Mouse (Mus musculus): ENCODE data around the gene Map3k4. TPM values are rescaled to one million over a fixed set of nuclear protein-coding genes. Genes with fewer than 3 reads are reported as not detected.

Gene Map3k4
- total and polyA plus RNA-seq, 3 experiments: 12.7 to 22.6 (median 20.9) TPM

DNA sequence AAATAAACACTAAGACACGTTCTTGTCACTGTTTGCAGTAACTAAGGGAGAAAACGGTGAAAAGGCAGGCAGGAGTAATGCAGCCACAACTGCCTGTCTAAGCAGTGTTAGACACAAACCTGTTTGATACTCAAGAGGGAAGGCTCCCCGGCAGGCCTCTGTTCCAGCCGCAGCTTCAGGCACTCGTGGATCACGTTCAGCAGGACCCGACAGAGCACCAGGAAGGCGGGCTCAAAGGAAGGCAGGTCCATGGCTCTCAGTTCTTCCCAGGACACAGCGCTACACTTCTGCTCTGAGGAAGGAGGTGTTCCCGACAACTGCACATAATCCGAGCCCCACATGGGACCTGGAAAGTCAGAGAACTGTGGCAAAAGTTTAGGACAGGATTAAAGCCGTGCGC, 54.8 kb downstream of the Map3k4 start:
- no peak for DNase-seq (ENCODE audit: extremely low read depth)
- H3K4me3 ChIP-seq (replicated peaks in 1 of 3; ENCODE audit: low read depth in 2 of 3, low read length in 2 of 3, poor library complexity in 1 of 3): no peak overlapping the region
- H3K4me2 ChIP-seq (ENCODE audit: insufficient read depth, low read depth, poor library complexity, severe bottlenecking): no peak overlapping the region
- H3K27me3 ChIP-seq (replicated peaks): no peaks in the 10 kb centered on the region
- no peak overlapping the region for H3K9ac ChIP-seq (ENCODE audit: insufficient read depth, low read depth)
- in situ Hi-C loops (cut with MboI; ENCODE audit: low pct_ligation_motif_present, low pct_unique_long_range_greater_than_20kb, low sequenced_read_pairs) (no loop called here), dilution Hi-C loops (cut with MboI; ENCODE audit: extremely low pct_ligation_motif_present, extremely low pct_unique_long_range_greater_than_20kb, low sequenced_read_pairs) (no loop called here)
- H3K79me2 ChIP-seq (replicated peaks; ENCODE audit: control insufficient read depth, extremely low read depth, insufficient read depth, poor library complexity, severe bottlenecking): no peaks in the 10 kb centered on the region
- peaks cover 17 to 50% of the 10 kb centered on the region in 2 experiments for H3K4me1 ChIP-seq (ENCODE audit: control insufficient read depth in 1 of 2, insufficient read depth in 2 of 2)
- H3K36me3 ChIP-seq (replicated peaks in 1 of 2; ENCODE audit: control insufficient read depth in 1 of 2, insufficient read depth in 1 of 2, low read length in 1 of 2): peaks cover 16 to 63% of the 10 kb centered on the region in 2 experiments
- TF ChIP-seq EP300 (IDR thresholded peaks at IDR 0.05; ENCODE audit: low read length): no peak
- TF ChIP-seq PAX5 (IDR thresholded peaks at IDR 0.05; ENCODE audit: low read length): no peak
- TF ChIP-seq MXI1 (IDR thresholded peaks at IDR 0.05; ENCODE audit: low read depth, low read length): no peak
- H3K27ac ChIP-seq (ENCODE audit: insufficient read depth, low read depth): no peak overlapping the region
- H3K9me3 ChIP-seq (replicated peaks; ENCODE audit: low read length): no peaks in the 10 kb centered on the region

DNA sequence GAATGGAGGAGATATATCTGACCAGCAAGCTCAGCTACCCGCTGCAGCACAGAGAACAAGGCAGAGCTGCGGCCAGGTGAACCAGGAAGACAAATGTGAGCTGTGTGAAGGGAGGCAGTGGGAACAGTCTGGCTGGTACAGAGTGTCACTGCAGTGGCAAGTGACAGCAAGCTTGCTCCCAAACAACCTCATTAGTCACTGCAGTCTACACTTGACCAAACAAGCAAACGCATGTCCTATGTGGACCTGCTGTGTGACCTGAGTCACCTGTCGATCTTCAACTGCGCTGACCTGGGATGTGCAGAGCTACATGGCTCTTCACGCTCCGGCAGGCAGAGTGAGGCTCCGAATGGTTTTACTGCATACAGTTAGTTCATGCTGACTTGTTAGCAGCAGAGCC, 55.7 kb downstream of the Map3k4 start:
- no peak overlapping the region for H3K27ac ChIP-seq (ENCODE audit: insufficient read depth, low read depth)
- in situ Hi-C loops (cut with MboI; ENCODE audit: low pct_ligation_motif_present, low pct_unique_long_range_greater_than_20kb, low sequenced_read_pairs) (no loop called here), dilution Hi-C loops (cut with MboI; ENCODE audit: extremely low pct_ligation_motif_present, extremely low pct_unique_long_range_greater_than_20kb, low sequenced_read_pairs) (no loop called here)
- TF ChIP-seq KAT2A (IDR thresholded peaks at IDR 0.05; ENCODE audit: insufficient replicate concordance, low read length) (no peak), CHD2 (IDR thresholded peaks at IDR 0.05; ENCODE audit: low read length) (no peak)
- no peaks in the 10 kb centered on the region for H3K79me2 ChIP-seq (replicated peaks; ENCODE audit: control insufficient read depth, extremely low read depth, insufficient read depth, poor library complexity, severe bottlenecking)
- H3K9ac ChIP-seq (ENCODE audit: insufficient read depth, low read depth): no peak overlapping the region
- H3K4me1 ChIP-seq (ENCODE audit: control insufficient read depth in 1 of 2, insufficient read depth in 2 of 2): peaks cover 13 to 41% of the 10 kb centered on the region in 2 experiments
- no peaks in the 10 kb centered on the region for H3K9me3 ChIP-seq (replicated peaks; ENCODE audit: low read length)
- no peaks in the 10 kb centered on the region for H3K27me3 ChIP-seq (replicated peaks)
- DNase-seq (ENCODE audit: extremely low read depth): no peak
- peaks cover 21 to 68% of the 10 kb centered on the region in 2 experiments for H3K36me3 ChIP-seq (replicated peaks in 1 of 2; ENCODE audit: control insufficient read depth in 1 of 2, insufficient read depth in 1 of 2, low read length in 1 of 2)
- H3K4me3 ChIP-seq (replicated peaks in 1 of 3; ENCODE audit: low read depth in 2 of 3, low read length in 2 of 3, poor library complexity in 1 of 3): no peak overlapping the region
- no peak overlapping the region for H3K4me2 ChIP-seq (ENCODE audit: insufficient read depth, low read depth, poor library complexity, severe bottlenecking)

DNA sequence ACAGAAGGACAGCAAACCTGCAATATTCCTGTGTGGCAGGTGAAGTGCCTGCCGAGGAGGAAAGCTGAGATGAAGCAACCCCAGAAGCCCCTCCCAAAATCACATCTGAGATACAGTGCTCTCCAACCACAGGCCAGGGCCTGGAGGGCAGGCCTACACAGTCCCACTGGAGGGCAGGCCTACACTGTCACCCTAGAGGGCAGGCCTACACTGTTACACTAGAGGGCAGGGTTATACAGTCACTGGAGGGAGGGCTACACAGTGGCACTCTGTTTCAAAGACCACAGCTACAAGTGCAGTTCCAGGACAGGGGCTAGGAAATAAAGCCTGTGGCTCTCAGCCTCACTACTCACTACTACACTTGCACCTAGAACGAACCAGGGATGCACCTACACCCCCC, 56.7 kb downstream of the Map3k4 start:
- peak; percentile 47 for DNase-seq (ENCODE audit: extremely low read depth)
- no peaks in the 10 kb centered on the region for H3K79me2 ChIP-seq (replicated peaks; ENCODE audit: control insufficient read depth, extremely low read depth, insufficient read depth, poor library complexity, severe bottlenecking)
- dilution Hi-C loops (cut with MboI; ENCODE audit: extremely low pct_ligation_motif_present, extremely low pct_unique_long_range_greater_than_20kb, low sequenced_read_pairs): no loop called here

More for the DNA sequence above, 56.7 kb downstream of the Map3k4 start:
- Histone ChIP-seq H3K27me3 (replicated peaks) (no peaks in the 10 kb centered on the region), H3K27ac (ENCODE audit: insufficient read depth, low read depth) (no peak overlapping the region), H3K4me2 (ENCODE audit: insufficient read depth, low read depth, poor library complexity, severe bottlenecking) (no peak overlapping the region), H3K4me1 (ENCODE audit: control insufficient read depth in 1 of 2, insufficient read depth in 2 of 2) (peaks cover 7 to 31% of the 10 kb centered on the region in 2 experiments), H3K9ac (ENCODE audit: insufficient read depth, low read depth) (no peak overlapping the region), H3K36me3 (replicated peaks in 1 of 2; ENCODE audit: control insufficient read depth in 1 of 2, insufficient read depth in 1 of 2, low read length in 1 of 2) (peaks cover 28 to 73% of the 10 kb centered on the region in 2 experiments), H3K9me3 (replicated peaks; ENCODE audit: low read length) (no peaks in the 10 kb centered on the region), H3K4me3 (replicated peaks in 1 of 3; ENCODE audit: low read depth in 2 of 3, low read length in 2 of 3, poor library complexity in 1 of 3) (no peak overlapping the region)
- TF ChIP-seq SMC3 (IDR thresholded peaks at IDR 0.05; ENCODE audit: low read depth, low read length): peak; percentile 30; the same call in 1 of the 2 replicates
- peak in 1 of 2 experiments; percentile 64; a peak in 2 of 4 replicates for TF ChIP-seq CTCF (conservative IDR thresholded peaks at IDR 0.05 in 1 of 2, IDR thresholded peaks at IDR 0.05 in 1 of 2; ENCODE audit: low read depth in 2 of 2, low read length in 2 of 2)
- peak; percentile 41 for TF ChIP-seq RAD21 (IDR thresholded peaks at IDR 0.05; ENCODE audit: low read depth, low read length)
- no peak for TF ChIP-seq CHD1 (IDR thresholded peaks at IDR 0.05; ENCODE audit: low read depth, low read length)
- no peak for TF ChIP-seq ZMIZ1 (IDR thresholded peaks at IDR 0.05; ENCODE audit: low read depth, low read length)
- TF ChIP-seq MAX (IDR thresholded peaks at IDR 0.05; ENCODE audit: low read length): no peak
- in situ Hi-C loops (cut with MboI; ENCODE audit: low pct_ligation_motif_present, low pct_unique_long_range_greater_than_20kb, low sequenced_read_pairs): no loop called here
